Mouse (Mus musculus) brown adipose tissue, adult 24 weeks (tissue): Measurements from ENCODE around the gene Slc35f6. TPM values are rescaled to one million over a fixed set of nuclear protein-coding genes. Genes with fewer than 3 reads are reported as not detected.

Experiments
- H3K27ac ChIP-seq: fragments of 200-500 bp; replicated peaks from 2 replicates; pipeline ENCODE4 v1.5.1; 2012; ENCODE audit warnings: low read depth, mild to moderate bottlenecking, low read length
- H3K4me1 ChIP-seq: fragments of 200-500 bp; 2 replicates; pipeline ENCODE4 v1.6.1; 2012; ENCODE audit warnings: low read length, mixed read lengths; ENCODE audit not compliant: control insufficient read depth, insufficient read depth, insufficient read length
- H3K4me3 ChIP-seq: fragments of 200-500 bp; 2 replicates; pipeline ENCODE4 v1.5.1; 2012; ENCODE audit warnings: low read depth, mild to moderate bottlenecking, low read length, moderate library complexity; ENCODE audit not compliant: insufficient read depth
- polyA plus RNA-seq: library from polyadenylated mRNA; stranded (reverse); fragments of >200 nt; gene quantifications from 2 replicates; pipeline ENCODE4 v1.2.4, GENCODE M21; 2012; ENCODE audit not compliant: missing spikeins, insufficient read depth, insufficient read length

The Slc35f6 gene
- polyA plus RNA-seq, 1 experiment = 20.9 TPM

DNA sequence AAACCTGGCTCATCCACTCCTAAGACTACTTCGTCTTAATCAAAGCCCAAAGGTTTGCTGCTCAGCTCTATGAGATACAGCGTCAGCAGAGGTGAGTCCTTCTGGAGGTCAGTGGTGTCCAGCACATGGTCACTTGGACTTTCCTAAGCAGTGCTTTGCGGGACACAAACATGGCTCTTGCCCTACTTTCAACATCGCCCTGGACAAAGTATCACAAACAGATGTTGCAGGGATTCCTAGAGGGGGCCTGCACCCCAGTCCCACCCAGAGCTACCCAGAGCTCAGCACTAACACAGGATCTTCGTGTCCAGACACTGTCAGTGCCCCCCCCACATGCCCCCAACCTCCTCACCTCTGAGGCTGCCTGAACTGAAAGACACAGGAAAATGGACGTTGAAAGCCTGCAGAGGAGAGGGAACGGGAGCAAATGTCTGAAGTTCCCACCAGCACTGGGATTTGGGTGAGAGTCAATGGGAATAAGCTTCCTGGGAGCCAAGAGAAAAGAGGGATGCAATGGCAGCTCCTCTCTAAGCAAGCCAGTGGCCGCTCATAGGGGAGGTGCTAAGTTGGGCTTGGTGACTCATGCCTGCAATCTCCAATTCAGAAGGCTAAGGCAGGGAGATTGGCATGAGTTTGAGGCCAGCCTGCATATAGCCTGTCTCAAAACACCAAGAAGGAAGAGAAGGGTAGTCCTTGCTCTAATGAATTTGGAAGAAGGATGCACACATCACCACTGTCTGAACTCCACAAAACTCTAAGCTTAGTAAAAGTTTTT lies 21.2 kb upstream of the Slc35f6 start:
- Histone ChIP-seq H3K4me3 (no peak overlapping the region), H3K4me1 (peaks cover 6% of the 10 kb centered on the region), H3K27ac (no peak overlapping the region; the same call in 1 of the 2 replicates)

DNA sequence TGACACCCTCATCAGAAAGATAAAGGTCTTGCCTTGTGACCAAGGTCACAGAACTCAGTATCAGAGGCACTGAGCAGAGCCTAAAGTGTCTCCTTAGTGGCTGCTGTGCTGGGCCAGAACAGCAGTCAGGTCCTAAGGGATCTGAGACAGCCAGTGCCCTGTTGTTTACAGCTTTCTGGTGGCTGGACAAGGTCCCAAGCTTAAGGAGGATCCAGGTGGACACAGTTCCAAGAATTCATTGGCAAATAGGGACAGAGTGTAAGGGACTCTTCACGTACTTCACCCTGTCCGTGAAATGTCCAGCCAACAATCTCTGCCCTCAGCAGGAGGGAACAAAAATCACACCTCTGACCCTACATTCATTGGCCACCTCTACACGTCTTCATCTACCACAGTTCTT lies 19.2 kb upstream of the Slc35f6 start:
- Histone ChIP-seq H3K4me1 (peaks cover 6% of the 10 kb centered on the region), H3K4me3 (no peak overlapping the region), H3K27ac (0 out of 2 replicates have a peak overlapping the region, but pooled peaks have one; percentile 39)

DNA sequence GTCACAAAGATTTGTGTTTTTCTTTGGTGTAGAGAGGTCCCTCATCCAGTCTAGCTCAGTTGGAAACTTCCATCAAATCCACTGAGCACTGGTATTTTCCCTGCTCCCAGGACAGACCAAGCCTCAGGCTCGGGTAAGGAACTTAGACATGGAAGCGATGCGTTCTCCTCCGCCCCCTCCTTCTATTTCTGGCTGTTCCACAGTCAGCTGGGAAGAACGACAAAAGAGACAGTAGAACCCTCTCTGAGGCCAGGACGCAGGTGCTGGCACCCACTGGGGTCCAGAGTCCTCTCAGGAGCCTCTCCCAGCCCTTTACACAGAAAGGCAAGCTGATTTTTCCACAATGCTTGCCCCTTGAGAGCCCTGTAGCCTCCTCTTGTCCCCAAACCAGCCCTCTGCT lies 17.3 kb upstream of the Slc35f6 start:
- H3K4me3 ChIP-seq = no peak overlapping the region
- no peak overlapping the region for H3K27ac ChIP-seq
- no peaks in the 10 kb centered on the region; the same call in none of the 2 replicates for H3K4me1 ChIP-seq

DNA sequence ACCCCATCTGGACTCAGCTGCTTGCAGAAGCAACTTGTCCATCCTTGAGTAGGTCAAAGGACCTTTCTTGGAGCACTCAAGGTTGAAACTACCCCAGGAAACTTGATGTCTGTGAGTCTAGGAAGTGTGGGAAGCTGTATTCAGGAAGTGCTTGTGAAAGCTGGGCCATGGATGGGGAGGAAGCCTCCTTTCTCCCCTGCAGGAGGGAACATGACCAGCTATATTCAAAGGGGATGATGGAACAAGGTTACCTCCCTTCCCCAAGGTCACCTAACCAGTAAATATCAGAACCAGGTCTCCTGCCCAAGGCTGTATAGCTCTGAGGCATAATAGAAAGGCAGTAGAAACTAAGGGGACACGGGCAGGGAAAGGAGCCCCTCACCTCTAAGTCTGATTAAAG lies 15.6 kb upstream of the Slc35f6 start:
- no peak overlapping the region for H3K27ac ChIP-seq
- no peak overlapping the region for H3K4me3 ChIP-seq
- H3K4me1 ChIP-seq = peaks cover 2% of the 10 kb centered on the region; the same call in 1 of the 2 replicates

DNA sequence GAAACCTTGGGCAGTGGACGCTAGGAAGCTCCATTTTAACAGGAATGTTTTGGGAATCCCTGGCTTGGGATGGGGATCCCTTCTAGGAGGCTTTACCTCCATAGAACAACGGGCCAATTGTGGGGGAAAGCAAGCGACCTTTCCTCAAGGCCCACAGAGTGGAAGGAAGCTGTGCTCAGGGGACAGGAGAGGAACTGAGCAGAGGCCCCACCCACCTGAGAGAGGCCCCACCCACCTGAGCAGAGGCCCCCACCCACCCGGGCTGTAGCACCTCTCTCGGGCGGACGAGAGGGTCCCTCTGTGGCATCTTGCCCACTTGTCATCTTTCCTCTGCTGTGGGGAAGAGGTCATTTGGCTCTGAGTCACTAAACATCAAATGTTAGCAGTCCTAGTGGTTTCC lies 10.7 kb upstream of the Slc35f6 start:
- Histone ChIP-seq H3K27ac (no peak overlapping the region), H3K4me1 (0 out of 2 replicates have a peak, but pooled peaks cover 2% of the 10 kb centered on the region)

DNA sequence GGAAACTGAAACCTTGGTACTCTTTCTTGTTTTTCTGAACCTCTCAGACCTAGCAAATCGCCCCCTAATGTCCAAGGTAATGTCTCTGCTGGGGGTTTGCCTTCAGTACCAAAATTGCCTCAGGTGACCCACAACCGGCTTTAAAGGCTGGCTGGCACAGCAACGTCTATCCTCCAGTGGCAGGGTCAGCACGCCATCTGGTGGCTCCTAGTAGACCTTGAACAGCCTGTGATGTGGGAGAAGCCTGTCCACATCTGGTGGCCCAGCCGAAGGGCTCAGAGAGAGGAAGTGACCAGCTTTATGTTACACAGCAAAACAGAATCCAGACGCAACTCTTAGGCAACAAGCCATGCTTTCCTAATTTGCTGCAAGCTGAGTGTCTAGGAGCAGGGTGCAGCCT lies 9.7 kb upstream of the Slc35f6 start:
- Histone ChIP-seq H3K27ac (no peak overlapping the region), H3K4me1 (0 out of 2 replicates have a peak, but pooled peaks cover 2% of the 10 kb centered on the region), H3K4me3 (no peak overlapping the region)

More for the DNA sequence above, 10.7 kb upstream of the Slc35f6 start:
- no peak overlapping the region for H3K4me3 ChIP-seq

DNA sequence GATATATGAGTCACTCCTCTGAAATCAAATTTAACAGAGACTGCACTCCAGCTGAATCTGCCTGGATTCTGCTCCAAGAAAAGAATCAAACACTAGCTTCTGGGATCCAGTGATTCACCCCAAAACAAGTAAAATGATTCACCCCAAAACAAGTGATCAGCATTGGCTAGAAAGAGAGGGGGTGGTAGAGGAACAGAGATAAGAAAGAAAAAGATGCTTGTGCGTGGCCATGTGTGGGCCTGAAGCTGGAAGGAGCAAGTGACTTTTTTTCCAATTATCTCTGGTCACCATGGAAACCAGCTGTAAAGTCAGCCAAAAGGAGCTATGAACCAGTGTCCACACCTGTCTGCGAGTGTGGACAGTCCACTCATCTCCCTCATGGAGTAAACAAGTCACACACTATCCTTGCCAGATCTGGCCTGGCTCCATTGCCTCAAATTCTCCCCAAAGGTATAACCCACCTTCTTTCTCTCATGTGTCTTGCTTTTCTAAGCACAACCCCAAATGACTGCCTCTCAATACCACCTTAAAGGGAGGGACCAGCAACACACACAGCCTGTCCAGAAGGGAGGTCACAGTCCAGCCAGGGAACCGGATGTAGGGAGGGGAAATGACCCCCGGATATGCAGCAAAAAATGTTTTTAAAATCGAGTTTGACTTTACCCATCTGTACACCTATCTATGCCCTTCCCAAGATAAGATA lies 4.1 kb upstream of the Slc35f6 start:
- no peak overlapping the region for H3K4me3 ChIP-seq
- H3K4me1 ChIP-seq = peaks cover 2% of the 10 kb centered on the region; the same call in 1 of the 2 replicates
- no peak overlapping the region for H3K27ac ChIP-seq

DNA sequence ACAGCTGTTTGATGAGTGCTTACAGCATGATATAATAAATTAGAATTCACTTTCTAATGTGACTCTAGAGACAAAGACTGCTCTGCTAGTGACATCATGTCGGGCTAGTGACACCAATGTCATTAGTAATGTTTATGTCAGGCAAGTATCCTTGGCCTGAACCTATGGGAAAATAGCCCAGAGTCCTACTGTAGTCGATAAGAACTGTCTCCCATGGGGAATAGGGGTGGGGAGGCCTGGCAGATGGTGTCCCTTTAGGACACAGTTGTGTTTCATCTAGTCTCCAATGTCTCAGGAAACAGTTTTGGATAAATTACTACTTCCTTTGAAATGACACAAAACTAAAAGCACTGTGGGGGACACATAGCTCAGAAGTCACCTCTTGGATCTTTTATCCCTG lies 1.7 kb upstream of the Slc35f6 start:
- no peak overlapping the region for H3K4me3 ChIP-seq
- peaks cover 7% of the 10 kb centered on the region for H3K4me1 ChIP-seq
- no peak overlapping the region for H3K27ac ChIP-seq

DNA sequence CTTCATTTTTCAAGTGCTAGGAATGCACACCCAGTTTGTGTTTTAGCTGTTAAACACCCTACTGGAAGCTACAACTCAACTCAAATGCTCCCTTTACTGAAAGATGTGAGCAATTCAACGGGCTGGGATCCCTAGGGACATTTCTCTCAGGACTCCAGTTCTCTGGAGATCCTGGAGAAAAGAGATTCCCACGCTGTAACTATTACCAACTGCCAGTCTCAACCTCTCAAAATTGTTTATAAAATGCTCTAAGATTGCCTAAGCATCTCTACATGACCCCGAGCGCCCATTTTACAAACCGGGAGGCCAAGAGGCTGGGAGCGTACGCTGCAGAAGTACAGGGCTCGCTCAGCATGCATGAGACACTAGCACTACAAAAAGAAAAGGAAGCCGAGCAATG lies 337 bp upstream of the Slc35f6 start:
- H3K4me1 ChIP-seq = peaks cover 8% of the 10 kb centered on the region
- H3K27ac ChIP-seq = peak overlapping the region; percentile 76
- H3K4me3 ChIP-seq = peak overlapping the region; percentile 100

DNA sequence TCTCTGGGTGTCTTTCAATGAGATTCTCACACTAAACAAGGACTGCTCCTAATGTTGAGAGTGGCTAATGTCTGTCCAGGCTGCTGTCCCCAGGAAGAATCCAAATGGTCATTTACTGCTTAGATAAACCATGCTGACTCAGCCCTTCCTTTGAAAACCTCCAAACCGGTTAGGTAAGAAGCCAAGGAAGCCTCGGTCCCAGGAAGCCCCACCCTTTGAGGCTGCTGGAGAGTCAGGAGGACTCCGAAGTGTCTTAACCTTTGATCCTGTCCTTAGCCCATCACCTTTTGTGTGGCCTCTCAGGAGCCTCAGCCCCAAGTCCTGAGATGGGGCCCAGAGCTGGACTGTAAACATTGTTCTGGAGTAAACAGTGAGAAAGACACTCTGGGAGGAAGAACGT lies 1.8 kb downstream of the Slc35f6 start:
- H3K27ac ChIP-seq = 0 out of 2 replicates have a peak overlapping the region, but pooled peaks have one; percentile 25
- H3K4me3 ChIP-seq = peak overlapping the region; percentile 9; the same call in 1 of the 2 replicates

DNA sequence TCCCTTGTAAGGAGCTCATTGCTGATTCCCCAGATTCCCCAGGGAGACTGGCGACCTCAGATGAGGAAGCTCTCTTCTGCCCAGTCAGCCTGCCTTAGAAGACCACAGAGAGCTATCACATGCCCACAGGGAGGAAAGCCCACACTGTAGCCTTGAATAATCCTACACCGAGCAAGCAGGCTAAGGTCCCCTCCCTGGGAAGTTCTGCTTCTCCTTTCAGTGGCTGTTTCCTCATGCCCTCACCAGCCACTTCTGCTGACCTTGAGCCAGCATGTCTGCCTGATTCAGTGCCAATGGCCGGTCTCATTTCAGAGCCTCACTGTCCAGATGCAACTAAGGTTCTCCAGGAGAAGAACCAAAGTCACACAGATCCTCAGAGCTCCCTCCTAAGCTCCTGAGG lies 3.0 kb downstream of the Slc35f6 start:
- Histone ChIP-seq H3K4me3 (no peak overlapping the region), H3K4me1 (peaks cover 14% of the 10 kb centered on the region), H3K27ac (peak overlapping the region; percentile 54; the same call in 1 of the 2 replicates)

More for the DNA sequence above, 1.8 kb downstream of the Slc35f6 start:
- peaks cover 14% of the 10 kb centered on the region for H3K4me1 ChIP-seq

DNA sequence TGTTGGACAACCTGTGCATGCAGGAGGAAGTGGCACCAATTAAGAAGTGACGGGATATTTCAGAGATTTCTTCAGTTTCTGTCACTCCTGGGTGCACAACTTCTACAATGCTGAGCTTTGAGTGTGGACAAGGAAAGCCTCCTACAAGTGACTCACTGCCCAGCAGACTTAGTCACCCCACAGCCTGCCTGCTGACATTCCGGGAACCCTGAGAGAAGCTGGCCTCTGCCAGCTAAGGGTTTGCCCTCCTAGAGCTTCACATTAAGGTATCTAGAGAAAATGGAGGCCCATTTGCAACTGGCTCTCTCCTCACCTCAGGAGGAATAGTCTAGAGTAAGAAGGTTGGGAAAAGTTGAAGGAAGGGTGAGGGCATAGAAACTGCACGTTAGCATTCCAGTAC lies 3.8 kb downstream of the Slc35f6 start:
- H3K4me1 ChIP-seq = peaks cover 14% of the 10 kb centered on the region
- H3K27ac ChIP-seq = peak overlapping the region; percentile 54; the same call in 1 of the 2 replicates
- no peak overlapping the region for H3K4me3 ChIP-seq

DNA sequence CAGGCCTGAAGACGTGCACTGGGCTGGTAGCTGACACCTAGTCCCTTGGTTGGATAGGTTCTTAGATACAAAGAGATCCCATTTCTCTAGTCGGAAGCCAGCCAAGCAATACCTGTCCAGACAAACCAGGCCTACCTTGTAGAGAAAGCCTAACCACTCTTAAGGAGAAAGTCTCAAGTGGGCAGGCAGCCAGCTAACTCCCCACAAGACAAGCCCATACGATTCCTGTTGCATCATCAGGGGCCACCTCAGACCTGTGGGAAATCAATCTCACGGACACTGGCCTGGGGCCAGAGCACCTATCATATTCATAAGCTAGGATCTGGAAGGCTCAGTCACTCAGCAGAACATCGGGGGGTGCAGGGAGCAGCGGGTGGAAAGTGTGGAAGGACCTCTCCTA lies 5.5 kb downstream of the Slc35f6 start:
- Histone ChIP-seq H3K4me1 (peaks cover 14% of the 10 kb centered on the region), H3K4me3 (no peak overlapping the region), H3K27ac (no peak overlapping the region)

DNA sequence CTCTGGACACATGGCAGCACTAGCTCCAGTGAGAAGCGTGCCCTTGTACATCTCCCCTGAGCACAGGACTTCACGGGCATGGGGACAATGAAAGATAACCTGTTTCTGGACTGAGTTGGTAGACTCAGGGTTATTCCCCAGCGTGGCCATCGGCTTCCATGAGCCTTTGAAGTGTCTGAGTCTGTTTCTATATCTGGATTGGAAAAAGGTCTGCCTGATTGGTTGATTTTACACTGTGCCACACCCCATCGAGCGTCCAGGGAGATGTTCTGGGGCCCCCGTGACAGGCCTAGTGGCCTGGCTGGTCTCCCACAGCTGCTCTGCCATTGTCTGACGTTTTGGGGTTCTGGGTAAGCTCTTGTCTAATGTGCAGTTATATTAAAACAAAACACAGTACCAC lies 7.3 kb downstream of the Slc35f6 start:
- Histone ChIP-seq H3K4me1 (peaks cover 8% of the 10 kb centered on the region), H3K27ac (no peak overlapping the region), H3K4me3 (no peak overlapping the region)

DNA sequence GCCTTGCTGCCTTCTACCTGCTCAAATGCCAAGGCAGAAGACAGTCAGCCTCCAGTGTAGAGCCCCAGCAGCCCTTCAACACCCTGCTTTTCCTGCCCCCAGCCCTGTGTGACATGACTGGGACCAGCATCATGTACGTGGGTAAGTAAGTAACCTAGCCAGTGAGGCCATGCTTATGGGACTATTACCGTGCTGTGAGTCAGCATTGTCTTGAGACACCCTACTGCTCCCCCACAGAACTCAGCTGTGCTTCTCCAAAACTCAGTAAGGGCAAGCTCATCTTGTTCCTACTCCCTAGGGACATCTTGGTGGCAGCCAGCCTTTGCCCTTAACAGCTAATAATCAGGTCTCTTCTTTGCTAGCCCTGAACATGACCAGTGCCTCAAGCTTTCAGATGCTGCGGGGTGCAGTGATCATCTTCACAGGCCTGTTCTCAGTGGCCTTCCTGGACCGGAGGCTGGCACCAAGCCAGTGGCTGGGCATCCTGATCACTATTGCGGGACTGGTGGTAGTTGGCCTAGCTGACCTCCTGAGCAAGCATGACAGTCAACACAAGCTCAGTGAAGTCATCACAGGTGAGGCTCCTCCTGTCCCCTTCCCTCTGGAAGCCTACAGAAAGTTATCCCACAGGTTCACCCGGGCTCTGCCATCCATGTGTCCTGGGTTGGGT lies 7.9 kb downstream of the Slc35f6 start:
- Histone ChIP-seq H3K4me3 (no peak overlapping the region), H3K27ac (no peak overlapping the region)

More for the DNA sequence above, 7.9 kb downstream of the Slc35f6 start:
- peaks cover 8% of the 10 kb centered on the region for H3K4me1 ChIP-seq
